In genomic region chr8:45109371-45110063, GRCm38 (mm10) we compare ENCODE assay signal across 9 mouse cellular contexts. TPM values are rescaled to one million over a fixed set of nuclear protein-coding genes. Genes with fewer than 3 reads are reported as not detected.
DNase-seq lines count a peak whose midpoint lies in the region; ATAC-seq and TF ChIP-seq lines count a peak whose summit lies in the region.
"Had no signal": no experiment of that assay in that cellular context is flagged by ENCODE, and none has a peak within 500 bp of the region (broad histone marks: within the 10 kb centered on the region; RNA-seq: fewer than 3 reads in every experiment).

No protein-coding gene starts in this region.

- H3K4me1 ChIP-seq in heart, embryonic 11.5 days (ENCODE audit: control insufficient read depth, insufficient read depth, low read length): no peaks in the 10 kb centered on the region
- peaks cover 4% of the 10 kb centered on the region; the same call in 1 of the 2 replicates for H3K4me1 ChIP-seq in hindbrain, embryonic 16.5 days (ENCODE audit: control insufficient read depth, insufficient read depth, low read depth, low read length)
- H3K4me1 ChIP-seq in liver, postnatal 0 days (ENCODE audit: insufficient read depth): peaks cover 7% of the 10 kb centered on the region; the same call in 1 of the 2 replicates

- no peak for DNase-seq in heart, postnatal 36 days
- peak; percentile 8 for DNase-seq in embryo, embryonic 9.5 days (ENCODE audit: extremely low spot score)
- no peak for DNase-seq in liver, postnatal 0 days
- no peak for DNase-seq in thymus, postnatal 10 days (ENCODE audit: low spot score in 2 of 2)
- no peak for DNase-seq in ovary, postnatal 10 days (ENCODE audit: low spot score)
- no peak for DNase-seq in yolk sac, embryonic 10.5 days (ENCODE audit: low spot score)

- no peak overlapping the region for H3K27ac ChIP-seq in heart, embryonic 11.5 days (ENCODE audit: low read depth, low read length)
- no peak overlapping the region for H3K27ac ChIP-seq in hindbrain, embryonic 16.5 days (ENCODE audit: low read depth, low read length)
- H3K27ac ChIP-seq in liver, postnatal 0 days (ENCODE audit: low read depth): no peak overlapping the region

- no peaks in the 10 kb centered on the region for H3K9me3 ChIP-seq in heart, embryonic 11.5 days (replicated peaks; ENCODE audit: control insufficient read depth, low read length)
- H3K9me3 ChIP-seq in hindbrain, embryonic 16.5 days (ENCODE audit: control insufficient read depth, low read length): no peaks in the 10 kb centered on the region
- no peaks in the 10 kb centered on the region for H3K9me3 ChIP-seq in liver, postnatal 0 days (ENCODE audit: low read length)

- no peak for TF ChIP-seq EP300 in liver, postnatal 0 days (IDR thresholded peaks at IDR 0.05; ENCODE audit: low read depth)

- TF ChIP-seq CTCF in liver, postnatal 0 days (IDR thresholded peaks at IDR 0.05; ENCODE audit: low read depth): no peak

- H3K4me3 ChIP-seq in heart, embryonic 11.5 days (ENCODE audit: low read depth, low read length): peak overlapping the region; percentile 30
- peak overlapping the region; percentile 39 for H3K4me3 ChIP-seq in hindbrain, embryonic 16.5 days (ENCODE audit: low read length)
- no peak overlapping the region for H3K4me3 ChIP-seq in liver, postnatal 0 days (ENCODE audit: low read depth, low read length)

- H3K36me3 ChIP-seq in heart, embryonic 11.5 days (ENCODE audit: control insufficient read depth, insufficient read depth, low read length): no peaks in the 10 kb centered on the region
- H3K36me3 ChIP-seq in hindbrain, embryonic 16.5 days (ENCODE audit: control insufficient read depth, insufficient read depth, low read length): no peaks in the 10 kb centered on the region
- no peaks in the 10 kb centered on the region for H3K36me3 ChIP-seq in liver, postnatal 0 days (replicated peaks; ENCODE audit: insufficient read depth, low read length)

- intact Hi-C loops in heart, postnatal 36 days (cut with DNase I): no loop called here

- no peak for ATAC-seq in heart, embryonic 11.5 days (replicated peaks; ENCODE audit: insufficient number of reproducible peaks, low FRiP score, low TSS enrichment)
- peak; percentile 81 for ATAC-seq in hindbrain, embryonic 16.5 days
- no peak for ATAC-seq in liver, postnatal 0 days

- H3K27me3 ChIP-seq in heart, embryonic 11.5 days (ENCODE audit: control insufficient read depth, insufficient read depth, low read length): peaks cover 7% of the 10 kb centered on the region; the same call in 1 of the 2 replicates
- no peaks in the 10 kb centered on the region for H3K27me3 ChIP-seq in hindbrain, embryonic 16.5 days (replicated peaks; ENCODE audit: control insufficient read depth, insufficient read depth, low read length)
- H3K27me3 ChIP-seq in liver, postnatal 0 days (ENCODE audit: insufficient read depth, low read length): peaks cover 9% of the 10 kb centered on the region; the same call in 1 of the 2 replicates

- no peak overlapping the region for H3K9ac ChIP-seq in heart, embryonic 11.5 days (ENCODE audit: low read depth, low read length)
- peak overlapping the region; percentile 54 for H3K9ac ChIP-seq in hindbrain, embryonic 16.5 days (ENCODE audit: low read depth, low read length)
- H3K9ac ChIP-seq in liver, postnatal 0 days (replicated peaks): no peak overlapping the region

- peak overlapping the region; percentile 58 for H3K4me2 ChIP-seq in heart, embryonic 11.5 days
- H3K4me2 ChIP-seq in hindbrain, embryonic 16.5 days (ENCODE audit: low read length): peak overlapping the region; percentile 68
- peak overlapping the region; percentile 50 for H3K4me2 ChIP-seq in liver, postnatal 0 days (ENCODE audit: low read depth, low read length)

- 30% methylated on average over 13 of the region's 13 CpGs for WGBS in heart, embryonic 11.5 days (ENCODE audit: insufficient replicate concordance)
- 27% methylated on average over 13 of the region's 13 CpGs for WGBS in hindbrain, embryonic 16.5 days
- WGBS in liver, postnatal 0 days (ENCODE audit: insufficient replicate concordance): 23% methylated on average over 13 of the region's 13 CpGs

RNA-seq across cellular contexts. Expression of gene Mtnr1a, which starts 40.6 kb away (rescaled TPM):
- 0.14 TPM in 1 of 2 replicates, not detected in the other for polyA plus RNA-seq in heart, embryonic 11.5 days (2014; fragmentation: Nextera tagmentation; extraction: Ambion mirVana)
- not detected for total RNA-seq in heart, postnatal 36 days (2021)
- 0.29 and 0.50 TPM in 2 replicates for polyA plus RNA-seq in hindbrain, embryonic 16.5 days (2015; fragmentation: Nextera tagmentation; extraction: Ambion mirVana)
- 0.13 and 0.16 TPM in 2 replicates for polyA plus RNA-seq in liver, postnatal 0 days (2015; fragmentation: Nextera tagmentation; extraction: Ambion mirVana)
- polyA plus RNA-seq: small intestine, adult 2 months had no signal
